Mouse (Mus musculus): ENCODE results near the gene Vdac1. TPM values are rescaled to one million over a fixed set of nuclear protein-coding genes. Genes with fewer than 3 reads are reported as not detected.
"Not testable (repeated sequence)": the region's sequence is repeated elsewhere in the genome, so short reads cannot be mapped to it uniquely, and the experiment has no call there.

Gene Vdac1
- polyA plus RNA-seq, 1 experiment from 2014 or later: 275 TPM

DNA sequence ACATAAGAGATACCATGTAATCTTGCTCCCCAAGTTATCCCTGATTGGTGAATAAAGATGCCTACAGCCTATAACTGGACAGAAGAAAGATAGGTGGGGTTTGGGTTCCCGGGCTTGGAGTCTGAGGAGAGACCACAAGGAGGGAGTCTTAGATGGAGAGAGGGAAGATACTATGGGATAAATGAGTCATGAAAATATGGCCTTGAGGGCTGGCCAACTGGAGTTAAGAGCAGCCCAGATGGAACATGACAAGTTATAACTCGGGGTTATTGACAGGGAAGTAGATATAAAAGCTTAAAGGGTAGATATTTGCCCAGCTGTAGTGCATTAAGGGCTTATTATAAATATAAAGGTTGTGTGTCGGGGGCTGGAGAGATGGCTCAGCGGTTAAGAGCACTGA lies 12.5 kb upstream of the Vdac1 start:
- Histone ChIP-seq H3K4me1 (ENCODE audit: control insufficient read depth, insufficient read depth, low read length) (no peaks in the 10 kb centered on the region), H3K9me3 (ENCODE audit: control insufficient read depth, low read length) (no peaks in the 10 kb centered on the region), H3K4me2 (ENCODE audit: low read length) (no peak overlapping the region), H3K9ac (replicated peaks; ENCODE audit: low read length) (no peak overlapping the region), H3K27me3 (ENCODE audit: control insufficient read depth, insufficient read depth, low read length) (no peaks in the 10 kb centered on the region), H3K27ac (replicated peaks; ENCODE audit: low read depth, low read length) (no peak overlapping the region), H3K36me3 (ENCODE audit: control insufficient read depth, insufficient read depth, low read length) (no peaks in the 10 kb centered on the region), H3K4me3 (replicated peaks; ENCODE audit: low read depth, low read length) (no peak overlapping the region)
- ATAC-seq (ENCODE audit: low FRiP score, low TSS enrichment): no peak
- 87% methylated on average over 4 of the region's 4 CpGs for WGBS
- DNase-seq: no peak

DNA sequence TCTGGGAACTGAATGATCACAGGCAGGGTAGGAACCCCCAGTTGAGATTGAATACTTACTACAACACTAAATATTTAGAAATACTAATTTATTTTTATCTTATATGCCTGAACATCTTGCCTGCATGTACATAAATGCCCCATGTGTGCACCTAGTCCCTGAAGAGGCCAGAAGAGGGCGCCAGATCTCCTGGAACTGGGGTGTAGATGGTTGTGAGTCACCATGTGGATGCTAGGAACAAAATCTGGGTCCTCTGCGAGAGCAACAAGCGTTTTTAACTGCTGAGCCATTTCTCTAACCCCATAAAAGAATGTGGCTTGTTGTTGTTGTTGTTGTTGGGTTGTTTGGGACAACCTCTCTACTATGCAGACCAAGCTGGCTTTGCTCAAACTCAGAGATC lies 11.9 kb upstream of the Vdac1 start:
- WGBS: 63% methylated on average over 3 of the region's 3 CpGs
- no peaks in the 10 kb centered on the region for H3K9me3 ChIP-seq (ENCODE audit: control insufficient read depth, low read length)
- ATAC-seq (ENCODE audit: low FRiP score, low TSS enrichment) (no peak), DNase-seq (no peak)
- H3K27me3 ChIP-seq (ENCODE audit: control insufficient read depth, insufficient read depth, low read length): no peaks in the 10 kb centered on the region
- no peak overlapping the region for H3K4me3 ChIP-seq (replicated peaks; ENCODE audit: low read depth, low read length)
- H3K36me3 ChIP-seq (ENCODE audit: control insufficient read depth, insufficient read depth, low read length): no peaks in the 10 kb centered on the region
- no peak overlapping the region for H3K27ac ChIP-seq (replicated peaks; ENCODE audit: low read depth, low read length)
- H3K9ac ChIP-seq (replicated peaks; ENCODE audit: low read length): no peak overlapping the region
- no peak overlapping the region for H3K4me2 ChIP-seq (ENCODE audit: low read length)
- H3K4me1 ChIP-seq (ENCODE audit: control insufficient read depth, insufficient read depth, low read length): no peaks in the 10 kb centered on the region

DNA sequence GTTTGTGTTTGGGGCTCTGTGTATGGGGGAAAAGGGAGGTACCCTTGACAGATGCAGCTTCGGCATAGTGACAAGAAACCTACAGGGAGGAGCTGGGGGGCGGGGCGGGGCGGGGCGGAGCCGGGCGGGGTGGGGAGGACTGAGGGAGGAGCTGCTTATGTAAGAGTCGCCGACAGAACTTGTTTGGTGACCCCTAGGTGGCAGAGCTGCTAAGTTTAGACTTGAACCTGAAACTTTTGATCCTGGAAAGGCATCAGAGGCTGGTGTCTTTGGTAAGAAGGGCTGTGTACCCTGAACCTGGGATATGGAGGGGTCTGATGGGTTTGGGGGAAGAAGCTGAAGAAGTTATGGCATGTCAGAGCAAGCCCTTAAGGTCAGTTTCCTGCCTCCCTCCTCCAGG lies 9.7 kb upstream of the Vdac1 start:
- H3K27me3 ChIP-seq (ENCODE audit: control insufficient read depth, insufficient read depth, low read length): no peaks in the 10 kb centered on the region
- H3K9ac ChIP-seq (replicated peaks; ENCODE audit: low read length): no peak overlapping the region
- DNase-seq (no peak), ATAC-seq (ENCODE audit: low FRiP score, low TSS enrichment) (no peak)
- no peak overlapping the region for H3K4me2 ChIP-seq (ENCODE audit: low read length)
- no peaks in the 10 kb centered on the region for H3K4me1 ChIP-seq (ENCODE audit: control insufficient read depth, insufficient read depth, low read length)
- no peak overlapping the region for H3K27ac ChIP-seq (replicated peaks; ENCODE audit: low read depth, low read length)
- H3K4me3 ChIP-seq (replicated peaks; ENCODE audit: low read depth, low read length): no peak overlapping the region
- H3K9me3 ChIP-seq (ENCODE audit: control insufficient read depth, low read length): no peaks in the 10 kb centered on the region
- H3K36me3 ChIP-seq (ENCODE audit: control insufficient read depth, insufficient read depth, low read length): no peaks in the 10 kb centered on the region
- under 1% methylated on average over 9 of the region's 9 CpGs for WGBS

DNA sequence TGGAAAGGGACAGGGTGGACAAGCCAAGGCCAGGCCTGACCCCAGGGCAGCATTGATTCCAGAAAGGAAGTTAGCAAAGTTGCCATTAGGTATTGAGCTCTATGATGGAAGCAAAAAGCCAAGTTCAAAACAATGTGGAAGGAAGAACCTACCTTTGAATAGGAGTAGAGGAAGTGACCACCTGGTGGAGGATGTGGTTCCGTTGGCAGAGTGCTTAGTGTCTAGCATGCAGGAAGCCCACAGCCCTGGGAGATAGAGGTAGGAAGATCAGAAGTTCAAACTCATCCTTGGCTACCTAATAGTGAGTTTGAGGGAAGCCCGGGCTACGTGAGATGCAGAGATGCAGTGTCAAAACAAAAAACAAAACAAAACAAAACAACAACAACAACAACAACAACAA lies 8.4 kb upstream of the Vdac1 start:
- Histone ChIP-seq H3K4me2 (ENCODE audit: low read length) (no peak overlapping the region), H3K4me3 (replicated peaks; ENCODE audit: low read depth, low read length) (no peak overlapping the region), H3K27ac (replicated peaks; ENCODE audit: low read depth, low read length) (no peak overlapping the region), H3K4me1 (ENCODE audit: control insufficient read depth, insufficient read depth, low read length) (no peaks in the 10 kb centered on the region), H3K27me3 (ENCODE audit: control insufficient read depth, insufficient read depth, low read length) (no peaks in the 10 kb centered on the region), H3K9ac (replicated peaks; ENCODE audit: low read length) (no peak overlapping the region), H3K9me3 (ENCODE audit: control insufficient read depth, low read length) (no peaks in the 10 kb centered on the region), H3K36me3 (ENCODE audit: control insufficient read depth, insufficient read depth, low read length) (no peaks in the 10 kb centered on the region)
- no peak for DNase-seq
- 90% methylated on average over 3 of the region's 3 CpGs for WGBS
- no peak for ATAC-seq (ENCODE audit: low FRiP score, low TSS enrichment)

DNA sequence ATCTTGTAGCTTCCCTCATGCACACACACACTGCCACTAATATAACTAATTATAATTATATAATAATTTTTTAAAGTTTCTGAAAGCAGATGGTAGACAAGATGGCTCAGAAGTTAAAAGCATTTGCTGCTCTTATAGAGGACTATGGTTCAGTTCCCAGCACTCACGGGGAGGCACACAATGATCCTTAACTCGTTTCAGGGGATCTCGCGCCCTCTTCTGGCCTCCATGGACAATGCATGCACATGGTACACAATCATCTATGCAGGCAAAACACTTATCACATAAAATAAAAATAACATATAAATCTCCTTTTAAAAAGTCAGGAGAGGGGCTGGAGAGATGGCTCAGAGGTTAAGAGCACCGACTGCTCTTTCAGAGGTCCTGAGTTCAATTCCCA lies 6.0 kb upstream of the Vdac1 start:
- no peak overlapping the region for H3K4me3 ChIP-seq (replicated peaks; ENCODE audit: low read depth, low read length)
- no peak overlapping the region for H3K4me2 ChIP-seq (ENCODE audit: low read length)
- WGBS: 86% methylated on average over 5 of the region's 5 CpGs
- no peak overlapping the region for H3K27ac ChIP-seq (replicated peaks; ENCODE audit: low read depth, low read length)
- no peak overlapping the region for H3K9ac ChIP-seq (replicated peaks; ENCODE audit: low read length)
- H3K36me3 ChIP-seq (ENCODE audit: control insufficient read depth, insufficient read depth, low read length): no peaks in the 10 kb centered on the region
- no peak for ATAC-seq (ENCODE audit: low FRiP score, low TSS enrichment)
- H3K4me1 ChIP-seq (ENCODE audit: control insufficient read depth, insufficient read depth, low read length): no peaks in the 10 kb centered on the region
- no peak for DNase-seq
- H3K27me3 ChIP-seq (ENCODE audit: control insufficient read depth, insufficient read depth, low read length): no peaks in the 10 kb centered on the region
- no peaks in the 10 kb centered on the region for H3K9me3 ChIP-seq (ENCODE audit: control insufficient read depth, low read length)

DNA sequence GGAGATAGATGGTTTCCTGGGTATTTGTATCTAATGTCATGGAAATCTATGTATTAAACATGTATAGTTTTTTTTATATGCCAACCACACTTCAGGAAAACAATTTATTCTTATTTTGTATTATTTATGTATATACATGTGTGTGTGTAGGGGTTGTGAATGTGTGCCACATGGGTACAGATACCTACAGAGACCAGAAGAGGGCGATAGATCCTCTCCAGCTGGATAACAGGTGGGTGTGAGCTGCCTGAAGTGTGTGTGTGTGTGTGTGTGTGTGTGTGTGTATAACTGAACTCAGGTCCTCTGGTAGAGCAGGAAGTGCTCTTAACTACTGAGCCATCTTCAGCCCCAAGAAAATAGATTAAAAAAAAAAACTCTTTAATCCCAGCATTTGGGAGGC lies 5.1 kb upstream of the Vdac1 start:
- no peak overlapping the region for H3K4me2 ChIP-seq (ENCODE audit: low read length)
- ATAC-seq (ENCODE audit: low FRiP score, low TSS enrichment): no peak
- H3K9ac ChIP-seq (replicated peaks; ENCODE audit: low read length): no peak overlapping the region
- WGBS: 96% methylated on average over 1 of the region's 1 CpGs
- no peak overlapping the region for H3K4me3 ChIP-seq (replicated peaks; ENCODE audit: low read depth, low read length)
- H3K4me1 ChIP-seq (ENCODE audit: control insufficient read depth, insufficient read depth, low read length): peaks cover 3% of the 10 kb centered on the region; the same call in 1 of the 2 replicates
- H3K27me3 ChIP-seq (ENCODE audit: control insufficient read depth, insufficient read depth, low read length): no peaks in the 10 kb centered on the region
- no peak overlapping the region for H3K27ac ChIP-seq (replicated peaks; ENCODE audit: low read depth, low read length)
- no peak for DNase-seq
- no peaks in the 10 kb centered on the region for H3K9me3 ChIP-seq (ENCODE audit: control insufficient read depth, low read length)
- H3K36me3 ChIP-seq (ENCODE audit: control insufficient read depth, insufficient read depth, low read length): no peaks in the 10 kb centered on the region

DNA sequence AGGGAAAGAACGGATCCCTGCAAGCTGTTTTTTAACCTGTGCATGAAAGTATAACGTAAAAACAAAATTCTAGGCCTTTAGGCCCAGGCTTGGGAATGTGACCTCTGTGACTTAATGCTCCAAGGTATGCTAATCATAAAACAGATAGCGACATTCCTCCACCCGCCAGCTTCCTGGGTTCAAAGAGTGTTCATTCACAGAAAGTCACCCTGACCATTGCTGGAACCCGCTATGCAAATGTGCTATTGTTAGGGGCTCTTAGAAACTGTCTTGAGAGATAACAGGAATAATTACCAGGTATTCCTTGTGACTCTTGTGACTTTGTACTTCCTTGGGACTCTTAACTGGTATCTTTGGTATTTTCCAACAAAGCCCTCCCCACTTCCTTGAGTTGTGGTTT lies 3.6 kb upstream of the Vdac1 start:
- not testable (repeated sequence) for H3K4me1 ChIP-seq (ENCODE audit: control insufficient read depth, insufficient read depth, low read length); H3K36me3 ChIP-seq (ENCODE audit: control insufficient read depth, insufficient read depth, low read length); H3K27ac ChIP-seq (replicated peaks; ENCODE audit: low read depth, low read length); H3K9me3 ChIP-seq (ENCODE audit: control insufficient read depth, low read length); DNase-seq; H3K27me3 ChIP-seq (ENCODE audit: control insufficient read depth, insufficient read depth, low read length); H3K9ac ChIP-seq (replicated peaks; ENCODE audit: low read length); H3K4me2 ChIP-seq (ENCODE audit: low read length); H3K4me3 ChIP-seq (replicated peaks; ENCODE audit: low read depth, low read length); ATAC-seq (ENCODE audit: low FRiP score, low TSS enrichment)
- WGBS: 93% methylated on average over 5 of the region's 5 CpGs

DNA sequence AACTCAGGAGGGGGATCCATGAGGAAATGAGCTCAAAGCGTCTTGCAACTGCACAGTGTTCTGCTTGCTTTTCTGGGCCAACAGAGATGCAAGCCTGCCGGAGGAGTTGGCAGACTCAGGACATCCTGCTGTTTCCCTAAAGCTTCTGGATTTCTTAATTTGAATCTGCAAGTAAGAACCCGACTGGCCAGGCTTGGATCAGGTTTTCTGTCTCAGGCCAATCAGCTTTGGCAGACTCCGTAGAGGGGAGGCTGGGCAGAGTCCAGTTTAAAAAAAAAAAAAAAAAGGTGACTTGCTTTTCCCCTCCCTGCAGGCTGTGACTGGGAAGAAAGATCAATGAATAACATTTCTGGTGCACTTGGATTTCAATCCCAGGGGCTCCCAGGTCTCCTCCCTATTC lies 2.1 kb upstream of the Vdac1 start:
- H3K36me3 ChIP-seq (ENCODE audit: control insufficient read depth, insufficient read depth, low read length): no peaks in the 10 kb centered on the region
- H3K9me3 ChIP-seq (ENCODE audit: control insufficient read depth, low read length): no peaks in the 10 kb centered on the region
- no peak overlapping the region for H3K4me2 ChIP-seq (ENCODE audit: low read length)
- no peaks in the 10 kb centered on the region for H3K27me3 ChIP-seq (ENCODE audit: control insufficient read depth, insufficient read depth, low read length)
- H3K9ac ChIP-seq (replicated peaks; ENCODE audit: low read length): no peak overlapping the region
- ATAC-seq (ENCODE audit: low FRiP score, low TSS enrichment): no peak
- peak; percentile 38 for DNase-seq
- H3K4me3 ChIP-seq (replicated peaks; ENCODE audit: low read depth, low read length): no peak overlapping the region
- peaks cover 12% of the 10 kb centered on the region; the same call in 1 of the 2 replicates for H3K4me1 ChIP-seq (ENCODE audit: control insufficient read depth, insufficient read depth, low read length)
- WGBS: 42% methylated on average over 4 of the region's 4 CpGs
- H3K27ac ChIP-seq (replicated peaks; ENCODE audit: low read depth, low read length): no peak overlapping the region

GRCm38 (mm10) chr11:52359686-52360470 lies 782 bp upstream of the Vdac1 start:
- peak overlapping the region; percentile 94 for H3K9ac ChIP-seq (replicated peaks; ENCODE audit: low read length)
- H3K9me3 ChIP-seq (ENCODE audit: control insufficient read depth, low read length): no peaks in the 10 kb centered on the region
- 12% methylated on average over 22 of the region's 22 CpGs for WGBS
- peak; percentile 13; the same call in 1 of the 2 replicates for ATAC-seq (ENCODE audit: low FRiP score, low TSS enrichment)
- H3K4me3 ChIP-seq (replicated peaks; ENCODE audit: low read depth, low read length): peak overlapping the region; percentile 97
- peak overlapping the region; percentile 92 for H3K27ac ChIP-seq (replicated peaks; ENCODE audit: low read depth, low read length)
- H3K27me3 ChIP-seq (ENCODE audit: control insufficient read depth, insufficient read depth, low read length): no peaks in the 10 kb centered on the region
- DNase-seq: no peak
- peaks cover 17% of the 10 kb centered on the region; the same call in 1 of the 2 replicates for H3K4me1 ChIP-seq (ENCODE audit: control insufficient read depth, insufficient read depth, low read length)
- no peaks in the 10 kb centered on the region for H3K36me3 ChIP-seq (ENCODE audit: control insufficient read depth, insufficient read depth, low read length)
- peak overlapping the region; percentile 83 for H3K4me2 ChIP-seq (ENCODE audit: low read length)

Measured in midbrain, embryonic 14.5 days (tissue).